Mouse (Mus musculus) cortical plate, adult 2 months (tissue): Measurements from ENCODE around the gene Cuedc1.

ENCODE experiments used
- CTCF ChIP-seq: fragments of 200-500 bp; IDR thresholded peaks from 2 replicates; pipeline ENCODE4 v1.5.1; 2011; ENCODE audit warnings: mild to moderate bottlenecking, control low read depth, low read length; ENCODE audit not compliant: insufficient read depth; ENCODE audit errors: extremely low read depth
- POLR2A ChIP-seq: fragments of 200-500 bp; IDR thresholded peaks from 2 replicates; pipeline ENCODE4 v1.6.1; 2011; ENCODE audit warnings: mild to moderate bottlenecking, low read length, control low read depth; ENCODE audit not compliant: insufficient read depth; ENCODE audit errors: extremely low read depth

DNA sequence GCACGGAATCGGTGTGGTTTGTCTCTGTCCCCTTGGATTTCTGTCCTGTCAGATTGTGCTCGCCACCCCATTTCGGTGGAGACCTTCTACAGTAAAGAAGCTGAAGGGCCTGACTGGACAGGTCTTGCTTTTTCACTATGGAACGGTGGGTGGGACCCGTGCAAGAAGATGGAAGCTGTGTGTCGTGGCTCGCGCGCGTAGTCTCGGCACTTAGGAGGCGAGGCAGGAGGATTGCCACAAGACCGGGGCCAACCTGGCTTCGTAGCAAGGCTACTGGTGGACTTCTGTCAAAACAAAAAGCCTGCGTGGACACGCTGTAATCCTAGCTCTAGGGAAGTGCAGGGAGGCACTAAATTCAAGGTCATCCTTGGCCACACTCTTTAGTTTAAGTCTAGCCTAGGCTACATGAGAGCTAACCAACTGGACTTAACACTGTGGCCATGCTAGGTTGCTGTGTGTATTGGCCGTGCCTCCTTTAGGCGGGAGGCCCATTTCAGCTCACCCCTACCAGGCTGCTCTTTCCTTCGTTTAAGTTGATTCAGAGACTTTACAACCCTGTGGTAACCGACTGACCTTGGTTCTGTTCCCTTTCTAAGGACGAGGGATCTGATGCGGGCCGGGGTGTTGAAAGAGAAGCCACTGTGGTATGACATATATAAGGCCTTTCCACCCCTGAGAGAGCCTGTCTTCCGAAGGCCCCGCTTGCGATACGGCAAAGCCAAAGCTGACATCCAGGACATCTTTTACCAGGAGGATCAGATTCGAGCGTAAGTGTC, 106.9 kb downstream of the Cuedc1 start:
- TF ChIP-seq POLR2A (no peak), CTCF (no peak)
